Mouse (Mus musculus) ovary, postnatal 36 days (tissue): ENCODE measurements around the gene Ppcs.

Source experiments
- DNase-seq: peaks from one replicate; pipeline ENCODE4 v3.0.0; 2022; ENCODE audit warnings: low spot score, mixed read lengths

The Ppcs gene

GRCm38 (mm10) chr4:119417894-119418293, 4.3 kb downstream of the Ppcs start:
- no peak for DNase-seq

- no peak for DNase-seq
Measured at GRCm38 (mm10) chr4:119417270-119417669, 5.0 kb downstream of the Ppcs start.

GRCm38 (mm10) chr4:119415072-119415753, 7.0 kb downstream of the Ppcs start, which contains the start of gene Ccdc30:
Gene Ccdc30, minus strand, starts transcription at chr4:119415521.
- peak; percentile 94 for DNase-seq

GRCm38 (mm10) chr4:119412791-119413190, 9.4 kb downstream of the Ppcs start:
- DNase-seq, result no peak

GRCm38 (mm10) chr4:119411877-119412650, 10.2 kb downstream of the Ppcs start:
- DNase-seq, result no peak

- no peak for DNase-seq
Measured at GRCm38 (mm10) chr4:119403431-119403830, 18.8 kb downstream of the Ppcs start.

GRCm38 (mm10) chr4:119400896-119401295, 21.3 kb downstream of the Ppcs start:
- DNase-seq, result no peak

GRCm38 (mm10) chr4:119398751-119399150, 23.5 kb downstream of the Ppcs start:
- DNase-seq, result no peak

GRCm38 (mm10) chr4:119390369-119390768, 31.9 kb downstream of the Ppcs start:
- no peak for DNase-seq

GRCm38 (mm10) chr4:119389184-119389583, 33.0 kb downstream of the Ppcs start:
- no peak for DNase-seq

GRCm38 (mm10) chr4:119381471-119382190, 40.6 kb downstream of the Ppcs start:
- DNase-seq, result no peak

- no peak for DNase-seq
Measured at GRCm38 (mm10) chr4:119369460-119369859, 52.8 kb downstream of the Ppcs start.
